Mouse (Mus musculus) erythroblast, embryonic 14.5 days (primary cell): ENCODE data around the gene Prr7.

Experiments used
- GATA1 ChIP-seq: IDR thresholded peaks from 2 replicates; pipeline ENCODE4 v1.6.1; 2012; ENCODE audit warnings: low read length, inconsistent platforms, mixed read lengths
- TAL1 ChIP-seq: IDR thresholded peaks from 3 replicates; pipeline ENCODE4 v1.6.1; 2012; ENCODE audit warnings: low read length, inconsistent platforms, mixed read lengths

GRCm38 (mm10) chr13:55504390-55504789 lies 40.3 kb downstream of the Prr7 start:
- no peak for TF ChIP-seq GATA1
- no peak for TF ChIP-seq TAL1
